In the genomic region with DNA sequence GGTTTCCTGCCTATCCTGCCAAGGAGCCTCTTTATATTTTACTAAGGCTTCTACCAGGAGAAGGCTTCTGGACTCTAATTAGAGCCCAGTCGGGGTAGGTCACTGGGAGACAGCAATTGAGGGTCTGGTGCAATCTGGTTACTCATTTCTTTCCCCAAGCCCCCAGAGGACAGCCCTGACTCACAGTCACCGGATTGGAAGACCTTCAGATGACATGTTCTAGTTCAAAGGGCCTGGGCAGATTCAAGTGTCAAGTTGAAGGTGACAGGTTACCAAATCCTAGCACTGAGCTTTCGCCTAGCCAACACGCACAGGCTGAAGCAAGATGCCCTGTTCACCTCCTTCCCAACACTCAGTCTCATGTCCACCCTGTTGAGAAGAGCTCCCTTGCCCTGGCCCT, we compare ENCODE assay signal across 10 mouse cellular contexts.
"Had no signal": no experiment of that assay in that cellular context is flagged by ENCODE, and none has a peak within 500 bp of the region (broad histone marks: within the 10 kb centered on the region; RNA-seq: fewer than 3 reads in every experiment).

No protein-coding gene starts in this region.

- H3K9ac ChIP-seq: limb, embryonic 12.5 days; liver, embryonic 13.5 days; liver, postnatal 0 days; midbrain, embryonic 15.5 days; neural tube, embryonic 12.5 days had no signal

- H3K27ac ChIP-seq: limb, embryonic 12.5 days; liver, embryonic 13.5 days; midbrain, embryonic 15.5 days; neural tube, embryonic 12.5 days; stomach, postnatal 0 days had no signal

- H3K9me3 ChIP-seq: limb, embryonic 12.5 days; liver, embryonic 13.5 days; midbrain, embryonic 15.5 days; neural tube, embryonic 12.5 days had no signal

- H3K4me2 ChIP-seq: limb, embryonic 12.5 days; liver, embryonic 13.5 days; midbrain, embryonic 15.5 days; neural tube, embryonic 12.5 days had no signal

- ATAC-seq: liver, postnatal 0 days; midbrain, embryonic 15.5 days had no signal

- H3K4me3 ChIP-seq: limb, embryonic 12.5 days; liver, embryonic 13.5 days; midbrain, embryonic 15.5 days; neural tube, embryonic 12.5 days had no signal

- H3K27me3 ChIP-seq: limb, embryonic 12.5 days; liver, embryonic 13.5 days; midbrain, embryonic 15.5 days; neural tube, embryonic 12.5 days had no signal

- H3K36me3 ChIP-seq: limb, embryonic 12.5 days; liver, embryonic 13.5 days; midbrain, embryonic 15.5 days; neural tube, embryonic 12.5 days had no signal

- DNase-seq: kidney, adult 8-10 months; kidney, postnatal 25 days; liver; liver, embryonic 13.5 days; liver, postnatal 0 days; lung, postnatal 14 days had no signal
